Mouse (Mus musculus): Measurements from ENCODE around the gene Olfr467. TPM values are rescaled to one million over a fixed set of nuclear protein-coding genes. Genes with fewer than 3 reads are reported as not detected.
"Not testable (repeated sequence)": the region's sequence is repeated elsewhere in the genome, so short reads cannot be mapped to it uniquely, and the experiment has no call there.

Gene Olfr467
- not detected in 2 replicates for polyA plus RNA-seq (2012)

- H3K9me3 ChIP-seq (ENCODE audit: control insufficient read depth, low read length), result no peaks in the 10 kb centered on the region
- TF ChIP-seq TAL1 (IDR thresholded peaks at IDR 0.05; ENCODE audit: low read length) (no peak), GATA1 (IDR thresholded peaks at IDR 0.05; ENCODE audit: low read length) (no peak)
- no peaks in the 10 kb centered on the region for H3K4me1 ChIP-seq (ENCODE audit: control insufficient read depth)
Measured at GRCm38 (mm10) chr7:107811963-107812362, at the start of gene Olfr467. Olfr467 (plus strand) TSS chr7:107812263.

GRCm38 (mm10) chr7:107770812-107771211 lies 41.3 kb upstream of the Olfr467 start:
- H3K27me3 ChIP-seq (ENCODE audit: control insufficient read depth), result no peaks in the 10 kb centered on the region
- no peak for TF ChIP-seq GATA1 (IDR thresholded peaks at IDR 0.05; ENCODE audit: low read length)
- no peak for TF ChIP-seq TAL1 (IDR thresholded peaks at IDR 0.05; ENCODE audit: low read length)

More at GRCm38 (mm10) chr7:107811963-107812362, at the start of gene Olfr467:
- no peaks in the 10 kb centered on the region for H3K36me3 ChIP-seq (ENCODE audit: control insufficient read depth)
- no peak within 1 kb of the TSS for H3K4me3 ChIP-seq (replicated peaks)
- H3K27me3 ChIP-seq (ENCODE audit: control insufficient read depth), result no peaks in the 10 kb centered on the region

GRCm38 (mm10) chr7:107778216-107778615 lies 33.8 kb upstream of the Olfr467 start:
- Histone ChIP-seq H3K36me3 (ENCODE audit: control insufficient read depth) (no peaks in the 10 kb centered on the region), H3K4me1 (ENCODE audit: control insufficient read depth) (no peaks in the 10 kb centered on the region), H3K4me3 (replicated peaks) (no peak overlapping the region), H3K27me3 (ENCODE audit: control insufficient read depth) (no peaks in the 10 kb centered on the region), H3K9me3 (ENCODE audit: control insufficient read depth, low read length) (no peaks in the 10 kb centered on the region)
- no peak for TF ChIP-seq GATA1 (IDR thresholded peaks at IDR 0.05; ENCODE audit: low read length)
- TF ChIP-seq TAL1 (IDR thresholded peaks at IDR 0.05; ENCODE audit: low read length), result no peak

More at GRCm38 (mm10) chr7:107770812-107771211, 41.3 kb upstream of the Olfr467 start:
- H3K36me3 ChIP-seq (ENCODE audit: control insufficient read depth), result no peaks in the 10 kb centered on the region
- no peaks in the 10 kb centered on the region for H3K4me1 ChIP-seq (ENCODE audit: control insufficient read depth)
- H3K4me3 ChIP-seq (replicated peaks), result no peak overlapping the region
- H3K9me3 ChIP-seq (ENCODE audit: control insufficient read depth, low read length), result no peaks in the 10 kb centered on the region

DNA sequence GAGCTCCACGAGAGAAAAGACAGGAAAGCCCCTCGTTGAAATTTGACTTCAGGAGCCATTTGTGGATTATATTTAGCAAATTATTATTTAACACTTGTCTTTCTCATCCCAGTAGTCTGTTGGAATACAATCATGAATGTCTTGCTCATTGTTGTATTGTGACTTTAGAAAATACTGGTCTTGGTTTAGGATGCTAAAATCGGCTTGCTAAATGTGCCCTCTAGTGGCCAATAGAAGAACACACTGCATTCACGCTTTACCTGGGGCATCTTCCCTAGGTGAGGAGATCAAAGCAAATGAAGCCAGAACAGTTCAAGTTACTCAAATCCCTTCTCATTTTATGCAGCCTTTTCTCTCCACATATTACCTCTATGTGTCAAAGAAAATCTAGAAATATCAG lies 32.5 kb upstream of the Olfr467 start:
- Histone ChIP-seq H3K27me3 (ENCODE audit: control insufficient read depth) (no peaks in the 10 kb centered on the region), H3K9me3 (ENCODE audit: control insufficient read depth, low read length) (no peaks in the 10 kb centered on the region), H3K4me1 (ENCODE audit: control insufficient read depth) (no peaks in the 10 kb centered on the region), H3K4me3 (replicated peaks) (no peak overlapping the region), H3K36me3 (ENCODE audit: control insufficient read depth) (no peaks in the 10 kb centered on the region)
- TF ChIP-seq GATA1 (IDR thresholded peaks at IDR 0.05; ENCODE audit: low read length), result no peak
- no peak for TF ChIP-seq TAL1 (IDR thresholded peaks at IDR 0.05; ENCODE audit: low read length)

- Histone ChIP-seq H3K4me1 (ENCODE audit: control insufficient read depth) (no peaks in the 10 kb centered on the region), H3K4me3 (replicated peaks) (no peak overlapping the region), H3K36me3 (ENCODE audit: control insufficient read depth) (no peaks in the 10 kb centered on the region), H3K27me3 (ENCODE audit: control insufficient read depth) (no peaks in the 10 kb centered on the region), H3K9me3 (ENCODE audit: control insufficient read depth, low read length) (no peaks in the 10 kb centered on the region)
- TF ChIP-seq GATA1 (IDR thresholded peaks at IDR 0.05; ENCODE audit: low read length) (no peak), TAL1 (IDR thresholded peaks at IDR 0.05; ENCODE audit: low read length) (no peak)
Measured at GRCm38 (mm10) chr7:107787977-107788620, 24.0 kb upstream of the Olfr467 start.

- Histone ChIP-seq H3K27me3 (ENCODE audit: control insufficient read depth) (no peaks in the 10 kb centered on the region), H3K9me3 (ENCODE audit: control insufficient read depth, low read length) (no peaks in the 10 kb centered on the region), H3K4me1 (ENCODE audit: control insufficient read depth) (no peaks in the 10 kb centered on the region), H3K36me3 (ENCODE audit: control insufficient read depth) (no peaks in the 10 kb centered on the region), H3K4me3 (replicated peaks) (no peak overlapping the region)
- TF ChIP-seq GATA1 (IDR thresholded peaks at IDR 0.05; ENCODE audit: low read length), result no peak
- no peak for TF ChIP-seq TAL1 (IDR thresholded peaks at IDR 0.05; ENCODE audit: low read length)
Measured at GRCm38 (mm10) chr7:107796500-107796899, 15.6 kb upstream of the Olfr467 start.

DNA sequence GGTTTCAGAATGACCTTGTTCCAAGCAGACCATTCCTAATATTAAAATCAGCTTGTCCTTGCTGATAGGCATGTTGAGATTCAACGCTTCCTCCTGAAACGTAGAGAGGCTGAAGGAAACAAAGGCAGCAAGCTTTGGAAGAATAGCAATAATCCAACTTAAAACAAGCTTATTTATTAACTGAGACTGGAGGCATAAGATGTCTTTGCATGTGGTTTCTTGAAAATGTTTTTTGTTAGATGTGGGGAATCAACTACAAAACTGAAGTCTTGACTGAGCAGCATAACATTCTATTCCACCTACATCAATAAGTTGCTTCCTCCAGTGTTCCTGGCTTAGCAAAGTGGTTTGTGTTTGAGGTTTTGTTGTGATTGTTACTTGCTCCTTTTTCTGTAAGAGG lies 11.0 kb upstream of the Olfr467 start, which contains the start of gene Ovch2:
Gene Ovch2, minus strand, starts transcription at position 101 of the 400 bp plus-strand sequence.
- Histone ChIP-seq H3K9me3 (ENCODE audit: control insufficient read depth, low read length) (0 out of 2 replicates have a peak, but pooled peaks cover 2% of the 10 kb centered on the region), H3K36me3 (ENCODE audit: control insufficient read depth) (no peaks in the 10 kb centered on the region), H3K4me3 (replicated peaks) (no peak within 1 kb of the TSS), H3K27me3 (ENCODE audit: control insufficient read depth) (no peaks in the 10 kb centered on the region), H3K4me1 (ENCODE audit: control insufficient read depth) (no peaks in the 10 kb centered on the region)
- TF ChIP-seq GATA1 (IDR thresholded peaks at IDR 0.05; ENCODE audit: low read length) (no peak), TAL1 (IDR thresholded peaks at IDR 0.05; ENCODE audit: low read length) (no peak)

GRCm38 (mm10) chr7:107802138-107802537 lies 9.9 kb upstream of the Olfr467 start:
- H3K4me1 ChIP-seq (ENCODE audit: control insufficient read depth), result no peaks in the 10 kb centered on the region
- H3K27me3 ChIP-seq (ENCODE audit: control insufficient read depth), result no peaks in the 10 kb centered on the region
- H3K36me3 ChIP-seq (ENCODE audit: control insufficient read depth), result no peaks in the 10 kb centered on the region
- no peak for TF ChIP-seq GATA1 (IDR thresholded peaks at IDR 0.05; ENCODE audit: low read length)
- no peak for TF ChIP-seq TAL1 (IDR thresholded peaks at IDR 0.05; ENCODE audit: low read length)
- H3K9me3 ChIP-seq (ENCODE audit: control insufficient read depth, low read length), result 0 out of 2 replicates have a peak, but pooled peaks cover 2% of the 10 kb centered on the region
- no peak overlapping the region for H3K4me3 ChIP-seq (replicated peaks)

GRCm38 (mm10) chr7:107819442-107819841 lies 7.4 kb downstream of the Olfr467 start:
- H3K9me3 ChIP-seq (ENCODE audit: control insufficient read depth, low read length), result no peaks in the 10 kb centered on the region; the same call in 1 of the 2 replicates
- no peak for TF ChIP-seq GATA1 (IDR thresholded peaks at IDR 0.05; ENCODE audit: low read length)
- TF ChIP-seq TAL1 (IDR thresholded peaks at IDR 0.05; ENCODE audit: low read length), result no peak
- no peaks in the 10 kb centered on the region for H3K27me3 ChIP-seq (ENCODE audit: control insufficient read depth)
- H3K4me1 ChIP-seq (ENCODE audit: control insufficient read depth), result no peaks in the 10 kb centered on the region
- no peak overlapping the region for H3K4me3 ChIP-seq (replicated peaks)
- no peaks in the 10 kb centered on the region for H3K36me3 ChIP-seq (ENCODE audit: control insufficient read depth)

- not testable (repeated sequence) for H3K9me3 ChIP-seq (ENCODE audit: control insufficient read depth, low read length); H3K36me3 ChIP-seq (ENCODE audit: control insufficient read depth); H3K27me3 ChIP-seq (ENCODE audit: control insufficient read depth); H3K4me1 ChIP-seq (ENCODE audit: control insufficient read depth); H3K4me3 ChIP-seq (replicated peaks)
Measured at GRCm38 (mm10) chr7:107823867-107824266, 11.8 kb downstream of the Olfr467 start.

- H3K27me3 ChIP-seq (ENCODE audit: control insufficient read depth); H3K4me3 ChIP-seq (replicated peaks); H3K4me1 ChIP-seq (ENCODE audit: control insufficient read depth); H3K9me3 ChIP-seq (ENCODE audit: control insufficient read depth, low read length); H3K36me3 ChIP-seq (ENCODE audit: control insufficient read depth): not testable (repeated sequence)
Measured at GRCm38 (mm10) chr7:107825441-107825840, 13.4 kb downstream of the Olfr467 start, which contains the start of gene Olfr469. Olfr469 (minus strand) TSS chr7:107825541.
